Mouse (Mus musculus) spleen, adult 2 months (tissue): ENCODE measurements at regions not wholly inside any gene's neighbourhood (a gene's known extent, or its start where the extent isn't known, plus 50 kb on each side); places are given as distances from the start of the nearest gene placed in this dataset.

Source experiments
- CTCF ChIP-seq: fragments of 200-500 bp; IDR thresholded peaks from 2 replicates; pipeline ENCODE4 v1.5.1; 2011; ENCODE audit warnings: mild to moderate bottlenecking, inconsistent platforms; ENCODE audit not compliant: insufficient read depth, insufficient read length, insufficient replicate concordance; ENCODE audit errors: extremely low read depth
- POLR2A ChIP-seq: fragments of 200-500 bp; IDR thresholded peaks from 2 replicates; pipeline ENCODE4 v1.6.1; 2011; ENCODE audit warnings: low read depth, low read length, inconsistent platforms

DNA sequence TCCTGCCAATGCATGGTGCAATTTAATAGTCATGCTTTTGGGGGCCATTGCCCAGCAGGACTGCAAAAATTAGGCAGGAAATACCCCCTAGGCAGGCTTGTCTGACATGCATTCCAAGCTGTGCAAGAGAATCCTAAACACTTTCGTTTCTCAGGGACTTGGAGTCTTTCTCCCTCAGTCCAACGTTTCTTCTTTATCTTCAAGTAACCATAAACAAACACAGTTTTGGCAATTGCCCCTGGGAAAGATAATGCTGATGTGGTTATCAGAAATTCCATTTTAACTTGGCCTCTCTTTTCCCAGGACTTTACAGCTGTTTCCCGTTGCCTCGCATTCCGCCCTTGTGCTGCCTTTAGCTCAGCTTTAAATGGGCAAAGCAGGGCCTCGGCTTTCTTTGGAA lies 180.2 kb upstream of the Gm10295 start:
- TF ChIP-seq POLR2A (no peak), CTCF (no peak)
